Mouse (Mus musculus) hindbrain, embryonic 12.5 days (tissue): ENCODE measurements at regions not wholly inside any gene's neighbourhood (a gene's known extent, or its start where the extent isn't known, plus 50 kb on each side); places are given as distances from the start of the nearest gene placed in this dataset.
A peak's percentile ranks its signal among the peaks of the same experiment; 100 is the strongest.

ENCODE experiments used
- ATAC-seq: fragments of 200-750 bp; cut with Nextera tagmentation; 2 replicates; pipeline ENCODE4 v1.8.0; 2017; ENCODE audit warnings: moderate TSS enrichment; ENCODE audit not compliant: low FRiP score
- H3K27ac ChIP-seq: fragments of 300-500 bp; sonication (generic); 2 replicates; pipeline ENCODE4 v1.5.1; 2016; ENCODE audit warnings: mild to moderate bottlenecking
- H3K27me3 ChIP-seq: fragments of 300-500 bp; sonication (generic); 2 replicates; pipeline ENCODE4 v1.6.1; 2016; ENCODE audit warnings: mild to moderate bottlenecking
- H3K36me3 ChIP-seq: fragments of 300-500 bp; sonication (generic); 2 replicates; pipeline ENCODE4 v1.6.1; 2016; ENCODE audit warnings: mild to moderate bottlenecking
- H3K4me1 ChIP-seq: fragments of 300-500 bp; sonication (generic); 2 replicates; pipeline ENCODE4 v1.6.1; 2016
- H3K4me2 ChIP-seq: fragments of 300-500 bp; sonication (generic); replicated peaks from 2 replicates; pipeline ENCODE4 v1.6.1; 2016; ENCODE audit warnings: mild to moderate bottlenecking
- H3K4me3 ChIP-seq: fragments of 300-500 bp; sonication (generic); 2 replicates; pipeline ENCODE4 v1.5.1; 2016; ENCODE audit warnings: mild to moderate bottlenecking
- H3K9ac ChIP-seq: fragments of 300-500 bp; sonication (generic); 2 replicates; pipeline ENCODE4 v1.6.1; 2016; ENCODE audit warnings: mild to moderate bottlenecking, moderate library complexity
- H3K9me3 ChIP-seq: fragments of 300-500 bp; sonication (generic); replicated peaks from 2 replicates; pipeline ENCODE4 v1.6.1; 2016; ENCODE audit warnings: mild to moderate bottlenecking
- WGBS: fragments of 180-500 bp; shearing (Covaris S2); methylation state at CpG from one replicate; pipeline ENCODE4 v1.1.7; 2016; 5-methylcytosine and 5-hydroxymethylcytosine counted together

GRCm38 (mm10) chr3:39999846-40000245, 531.2 kb upstream of the Intu start:
- Histone ChIP-seq H3K4me3 (no peak overlapping the region), H3K27me3 (no peaks in the 10 kb centered on the region), H3K36me3 (no peaks in the 10 kb centered on the region), H3K27ac (no peak overlapping the region), H3K4me1 (no peaks in the 10 kb centered on the region), H3K4me2 (no peak overlapping the region), H3K9ac (no peak overlapping the region), H3K9me3 (no peaks in the 10 kb centered on the region)
- 78% methylated on average over 1 of the region's 1 CpGs for WGBS
- ATAC-seq: no peak

GRCm38 (mm10) chr3:40002838-40003237, 528.2 kb upstream of the Intu start:
- Histone ChIP-seq H3K9me3 (no peaks in the 10 kb centered on the region), H3K27ac (no peak overlapping the region), H3K4me2 (no peak overlapping the region), H3K36me3 (no peaks in the 10 kb centered on the region), H3K27me3 (no peaks in the 10 kb centered on the region), H3K4me3 (no peak overlapping the region), H3K9ac (no peak overlapping the region), H3K4me1 (no peaks in the 10 kb centered on the region)
- no peak for ATAC-seq
- WGBS: 82% methylated on average over 3 of the region's 3 CpGs

- no peaks in the 10 kb centered on the region for H3K27me3 ChIP-seq
- no peak for ATAC-seq
- 79% methylated on average over 5 of the region's 5 CpGs for WGBS
Observed at GRCm38 (mm10) chr3:40010051-40010450, 521.0 kb upstream of the Intu start.

DNA sequence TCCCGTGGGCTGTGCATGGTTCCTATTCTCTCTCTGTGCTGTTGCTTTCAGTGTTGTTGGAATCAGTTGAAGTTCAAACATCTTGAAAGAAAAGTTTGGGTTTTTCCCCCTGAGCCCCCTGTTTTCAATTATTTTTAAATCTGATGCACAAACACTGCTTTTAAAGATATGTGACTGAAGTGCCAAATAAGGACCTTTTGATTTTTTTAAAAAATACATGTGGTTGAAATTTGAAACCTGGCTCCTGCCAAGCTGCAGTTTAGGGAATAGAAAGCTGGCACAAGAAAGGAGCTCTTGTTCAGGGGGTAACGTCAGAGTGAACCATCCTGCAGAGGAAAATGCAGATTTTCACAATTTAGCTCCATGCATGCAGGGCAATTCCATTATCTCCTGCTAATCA, 509.4 kb upstream of the Intu start:
- H3K9me3 ChIP-seq: no peaks in the 10 kb centered on the region
- ATAC-seq: no peak
- WGBS: 32% methylated on average over 2 of the region's 2 CpGs
- no peak overlapping the region for H3K4me3 ChIP-seq
- H3K27me3 ChIP-seq: no peaks in the 10 kb centered on the region
- no peak overlapping the region for H3K4me2 ChIP-seq
- no peak overlapping the region for H3K9ac ChIP-seq
- no peaks in the 10 kb centered on the region for H3K4me1 ChIP-seq
- H3K27ac ChIP-seq: no peak overlapping the region
- H3K36me3 ChIP-seq: no peaks in the 10 kb centered on the region

More at GRCm38 (mm10) chr3:40010051-40010450, 521.0 kb upstream of the Intu start:
- no peak overlapping the region for H3K4me2 ChIP-seq
- no peaks in the 10 kb centered on the region for H3K4me1 ChIP-seq
- no peaks in the 10 kb centered on the region for H3K9me3 ChIP-seq
- no peak overlapping the region for H3K4me3 ChIP-seq
- no peak overlapping the region for H3K9ac ChIP-seq
- no peaks in the 10 kb centered on the region for H3K36me3 ChIP-seq
- no peak overlapping the region for H3K27ac ChIP-seq

DNA sequence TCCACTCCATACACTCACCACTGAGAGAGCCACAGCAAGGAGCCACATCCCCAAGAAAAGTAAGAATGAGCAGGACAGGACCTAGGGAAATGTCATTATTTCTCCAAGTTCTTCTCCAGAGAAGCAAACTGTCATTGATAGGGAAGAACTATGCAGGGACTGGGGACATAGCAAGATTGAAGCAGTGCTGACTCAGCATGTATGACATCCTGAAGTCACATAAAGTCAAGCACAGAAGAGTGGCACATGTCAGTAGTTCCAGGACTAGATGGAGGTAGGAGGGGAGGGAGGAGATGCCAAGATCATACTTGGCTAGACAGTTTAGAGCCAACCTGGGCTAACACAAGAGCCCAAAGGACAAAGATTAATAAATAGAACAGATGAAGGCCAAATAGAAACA, 503.4 kb upstream of the Intu start:
- Histone ChIP-seq H3K4me2 (no peak overlapping the region), H3K27me3 (no peaks in the 10 kb centered on the region), H3K9ac (no peak overlapping the region), H3K9me3 (no peaks in the 10 kb centered on the region), H3K27ac (no peak overlapping the region), H3K4me1 (no peaks in the 10 kb centered on the region), H3K4me3 (no peak overlapping the region), H3K36me3 (no peaks in the 10 kb centered on the region)
- no peak for ATAC-seq

DNA sequence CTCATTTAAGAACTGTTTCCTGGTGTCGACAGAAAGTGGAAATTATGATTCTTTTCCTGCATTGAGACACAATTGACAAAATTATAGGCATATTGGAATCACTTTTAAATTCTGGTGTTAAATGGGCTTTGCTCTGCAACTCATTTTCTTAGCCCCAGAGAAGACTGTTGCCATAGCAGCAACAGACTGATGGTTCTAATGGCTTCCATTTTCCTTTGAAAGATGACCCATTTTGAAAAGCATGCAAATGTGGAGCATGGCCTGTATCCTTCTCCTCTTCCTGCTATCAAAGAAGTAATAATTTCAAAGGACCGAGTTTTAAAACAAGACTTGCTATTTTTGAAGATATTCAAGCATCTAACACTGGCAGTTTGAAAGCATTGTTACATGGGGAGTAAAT, 494.9 kb upstream of the Intu start:
- H3K4me3 ChIP-seq: no peak overlapping the region
- no peak overlapping the region for H3K9ac ChIP-seq
- no peaks in the 10 kb centered on the region for H3K4me1 ChIP-seq
- no peak for ATAC-seq
- no peaks in the 10 kb centered on the region for H3K9me3 ChIP-seq
- H3K36me3 ChIP-seq: no peaks in the 10 kb centered on the region
- H3K27ac ChIP-seq: no peak overlapping the region
- H3K27me3 ChIP-seq: no peaks in the 10 kb centered on the region
- 79% methylated on average over 2 of the region's 2 CpGs for WGBS
- H3K4me2 ChIP-seq: no peak overlapping the region

DNA sequence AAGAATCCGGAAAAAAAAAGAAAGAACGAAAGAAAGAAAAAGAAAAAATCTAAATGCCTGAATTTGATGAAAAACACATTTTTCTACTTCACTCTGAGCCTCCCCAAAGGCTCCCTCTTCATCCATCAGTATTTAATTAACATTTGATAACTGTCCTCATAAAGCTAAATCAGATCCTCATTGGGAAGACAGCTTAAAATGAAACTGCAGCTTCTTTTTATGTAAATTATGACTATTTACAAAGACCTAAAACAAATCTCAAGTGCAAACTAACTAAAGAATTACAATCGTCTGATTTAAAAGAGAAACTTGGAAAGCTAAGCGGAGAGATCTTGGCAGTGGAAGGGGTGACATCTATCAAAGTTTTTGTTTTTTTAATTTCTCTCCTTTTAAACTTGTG, 481.4 kb upstream of the Intu start:
- Histone ChIP-seq H3K9ac (no peak overlapping the region), H3K36me3 (no peaks in the 10 kb centered on the region), H3K27me3 (no peaks in the 10 kb centered on the region), H3K4me1 (no peaks in the 10 kb centered on the region), H3K27ac (no peak overlapping the region), H3K4me3 (no peak overlapping the region), H3K9me3 (no peaks in the 10 kb centered on the region), H3K4me2 (no peak overlapping the region)
- ATAC-seq: no peak
- 77% methylated on average over 4 of the region's 4 CpGs for WGBS

DNA sequence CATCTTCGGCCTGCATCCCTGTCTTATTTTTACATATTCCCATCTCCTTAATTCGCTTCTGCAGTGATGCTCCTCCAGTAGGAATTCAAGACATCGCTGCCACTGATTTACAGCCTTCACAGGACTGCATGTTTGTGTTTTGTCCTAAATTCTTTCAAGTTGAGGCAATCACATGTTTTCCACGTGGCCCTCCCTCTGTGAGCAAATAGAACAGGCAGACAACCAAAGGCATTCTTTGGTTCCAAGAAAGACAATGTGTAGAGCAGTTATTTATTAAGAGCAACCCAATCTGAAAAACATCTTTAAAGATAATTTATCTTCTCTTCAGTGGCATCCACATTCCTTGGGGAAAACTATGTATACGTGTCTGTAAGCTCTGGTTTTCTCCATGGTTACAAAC, 472.8 kb upstream of the Intu start:
- Histone ChIP-seq H3K27me3 (no peaks in the 10 kb centered on the region), H3K4me1 (no peaks in the 10 kb centered on the region), H3K27ac (no peak overlapping the region), H3K4me3 (no peak overlapping the region), H3K36me3 (no peaks in the 10 kb centered on the region), H3K4me2 (no peak overlapping the region), H3K9me3 (no peaks in the 10 kb centered on the region), H3K9ac (no peak overlapping the region)
- ATAC-seq: no peak
- 70% methylated on average over 5 of the region's 5 CpGs for WGBS

DNA sequence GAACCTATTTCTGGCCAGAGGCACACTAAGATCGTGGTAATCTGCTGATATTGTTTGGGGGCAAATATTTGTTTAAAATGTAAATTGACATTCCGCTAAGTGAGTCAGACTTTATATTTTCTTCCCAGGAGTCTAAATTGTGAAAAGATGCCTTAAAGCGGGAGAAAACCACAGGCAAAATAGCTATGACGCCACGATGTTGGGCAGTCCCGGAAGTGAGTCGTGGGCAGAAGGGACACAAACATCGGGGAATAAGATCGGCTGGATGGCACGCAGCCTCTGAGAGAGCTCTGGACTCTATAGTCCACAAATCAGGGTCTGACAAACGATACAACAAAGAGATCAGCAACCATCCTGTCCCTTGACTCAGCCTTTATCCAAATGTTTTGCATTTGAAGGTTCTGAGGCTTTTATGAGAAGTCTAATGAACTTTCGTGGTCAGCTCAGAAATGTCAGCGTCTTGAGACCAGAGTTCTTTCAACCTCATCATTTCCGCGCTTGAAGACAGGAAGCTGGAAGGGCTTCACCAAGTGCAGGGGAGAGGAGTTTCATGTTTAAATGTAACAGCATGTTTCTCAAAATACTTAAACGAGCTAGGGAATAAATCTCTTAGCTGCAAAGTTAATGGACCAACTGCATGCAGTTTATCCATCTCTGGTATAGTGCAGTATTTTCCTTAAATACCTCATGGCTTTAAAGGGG, 472.2 kb upstream of the Intu start:
- Histone ChIP-seq H3K27me3 (no peaks in the 10 kb centered on the region), H3K9ac (no peak overlapping the region), H3K4me3 (no peak overlapping the region), H3K9me3 (no peaks in the 10 kb centered on the region), H3K4me1 (no peaks in the 10 kb centered on the region), H3K27ac (no peak overlapping the region), H3K4me2 (no peak overlapping the region), H3K36me3 (no peaks in the 10 kb centered on the region)
- ATAC-seq: no peak
- WGBS: 78% methylated on average over 16 of the region's 16 CpGs

- Histone ChIP-seq H3K4me2 (no peak overlapping the region), H3K9me3 (no peaks in the 10 kb centered on the region), H3K4me3 (no peak overlapping the region), H3K9ac (no peak overlapping the region), H3K36me3 (no peaks in the 10 kb centered on the region), H3K27me3 (no peaks in the 10 kb centered on the region), H3K27ac (peak overlapping the region; percentile 73), H3K4me1 (peaks cover 7% of the 10 kb centered on the region)
- ATAC-seq: peak; percentile 96
- WGBS: 17% methylated on average over 8 of the region's 8 CpGs
Observed at GRCm38 (mm10) chr3:40070137-40070667, 460.9 kb upstream of the Intu start.

- ATAC-seq: peak; percentile 73
- H3K4me3 ChIP-seq: no peak overlapping the region
- H3K36me3 ChIP-seq: no peaks in the 10 kb centered on the region
- no peaks in the 10 kb centered on the region; the same call in 1 of the 2 replicates for H3K4me1 ChIP-seq
- 60% methylated on average over 4 of the region's 4 CpGs for WGBS
- no peak overlapping the region for H3K4me2 ChIP-seq
- no peaks in the 10 kb centered on the region for H3K27me3 ChIP-seq
- H3K27ac ChIP-seq: no peak overlapping the region
- H3K9me3 ChIP-seq: no peaks in the 10 kb centered on the region
- H3K9ac ChIP-seq: no peak overlapping the region
Observed at GRCm38 (mm10) chr3:40076824-40077223, 454.3 kb upstream of the Intu start.

GRCm38 (mm10) chr3:40085116-40085515, 446.0 kb upstream of the Intu start:
- no peaks in the 10 kb centered on the region for H3K27me3 ChIP-seq
- H3K9me3 ChIP-seq: no peaks in the 10 kb centered on the region
- no peaks in the 10 kb centered on the region; the same call in 1 of the 2 replicates for H3K4me1 ChIP-seq
- no peak for ATAC-seq
- no peaks in the 10 kb centered on the region for H3K36me3 ChIP-seq
- WGBS: 92% methylated on average over 2 of the region's 2 CpGs
- no peak overlapping the region for H3K4me2 ChIP-seq
- no peak overlapping the region for H3K9ac ChIP-seq
- no peak overlapping the region for H3K27ac ChIP-seq
- no peak overlapping the region for H3K4me3 ChIP-seq

DNA sequence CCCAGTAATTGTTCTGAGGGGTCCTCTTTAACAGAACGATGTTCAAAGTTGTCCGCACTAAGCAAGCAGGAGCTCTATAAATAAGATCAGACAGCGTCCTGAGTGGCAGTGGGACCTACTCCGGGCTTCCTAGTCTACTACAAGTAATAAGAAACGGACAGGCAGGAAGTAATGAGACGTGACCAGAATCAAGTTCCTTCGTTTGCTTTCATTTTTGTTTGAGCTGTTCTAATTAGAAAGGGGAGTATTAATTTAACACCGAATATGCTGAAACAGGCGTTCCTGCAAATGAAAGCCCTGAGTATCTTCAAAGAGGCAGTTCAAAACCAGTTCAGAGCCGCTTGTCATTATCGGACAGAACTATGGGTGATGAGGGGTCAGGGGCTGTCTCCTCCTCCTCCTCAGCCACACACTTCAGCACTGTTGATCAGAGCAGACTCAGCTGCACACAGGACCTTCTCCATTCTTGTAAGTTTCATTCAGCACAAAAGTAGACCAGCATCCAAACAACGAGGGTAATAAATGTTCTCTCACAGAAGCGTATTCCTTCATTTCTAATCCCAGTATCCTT, 439.2 kb upstream of the Intu start:
- Histone ChIP-seq H3K4me1 (peaks cover 3% of the 10 kb centered on the region; the same call in 1 of the 2 replicates), H3K9ac (no peak overlapping the region), H3K4me3 (no peak overlapping the region), H3K36me3 (no peaks in the 10 kb centered on the region), H3K27me3 (no peaks in the 10 kb centered on the region), H3K9me3 (no peaks in the 10 kb centered on the region), H3K27ac (no peak overlapping the region), H3K4me2 (no peak overlapping the region)
- 79% methylated on average over 13 of the region's 13 CpGs for WGBS
- no peak for ATAC-seq
